Mouse (Mus musculus) neural tube, embryonic 11.5 days (tissue): Measurements from ENCODE around the gene Unc13d. TPM values are rescaled to one million over a fixed set of nuclear protein-coding genes. Genes with fewer than 3 reads are reported as not detected.
A peak's percentile ranks its signal among the peaks of the same experiment; 100 is the strongest.

Experiments used
- ATAC-seq: fragments of 200-750 bp; cut with Nextera tagmentation; 2 replicates; pipeline ENCODE4 v1.8.0; 2017; ENCODE audit warnings: moderate number of reproducible peaks, mild to moderate bottlenecking, moderate TSS enrichment, moderate library complexity; ENCODE audit not compliant: insufficient read depth, low FRiP score, low TSS enrichment
- DNase-seq: peaks from one replicate; pipeline ENCODE4 v3.0.0-alpha.2; 2015; ENCODE audit warnings: low spot score
- H3K27ac ChIP-seq: fragments of 300-500 bp; sonication (generic); 2 replicates; pipeline ENCODE4 v1.5.1; 2014; ENCODE audit warnings: low read depth, mild to moderate bottlenecking, low read length
- H3K27me3 ChIP-seq: fragments of 300-500 bp; sonication (generic); 2 replicates; pipeline ENCODE4 v1.6.1; 2014; ENCODE audit warnings: mild to moderate bottlenecking, low read length, mixed read lengths; ENCODE audit not compliant: control insufficient read depth, insufficient read depth
- H3K36me3 ChIP-seq: fragments of 300-500 bp; sonication (generic); 2 replicates; pipeline ENCODE4 v1.6.1; 2014; ENCODE audit warnings: mild to moderate bottlenecking, low read length, moderate library complexity, mixed read lengths; ENCODE audit not compliant: control insufficient read depth, insufficient read depth
- H3K4me1 ChIP-seq: fragments of 300-500 bp; sonication (generic); 2 replicates; pipeline ENCODE4 v1.6.1; 2014; ENCODE audit warnings: low read length, mixed read lengths; ENCODE audit not compliant: control insufficient read depth, insufficient read depth
- H3K4me2 ChIP-seq: fragments of 300-500 bp; sonication (generic); 2 replicates; pipeline ENCODE4 v1.6.1; 2014; ENCODE audit warnings: low read depth, mild to moderate bottlenecking, moderate library complexity
- H3K4me3 ChIP-seq: fragments of 300-500 bp; sonication (generic); 2 replicates; pipeline ENCODE4 v1.5.1; 2014; ENCODE audit warnings: low read depth, low read length
- H3K9ac ChIP-seq: fragments of 300-500 bp; sonication (generic); 2 replicates; pipeline ENCODE4 v1.6.1; 2014; ENCODE audit warnings: mild to moderate bottlenecking, low read length
- H3K9me3 ChIP-seq: fragments of 300-500 bp; sonication (generic); 2 replicates; pipeline ENCODE4 v1.6.1; 2016; ENCODE audit warnings: low read length; ENCODE audit not compliant: control insufficient read depth
- WGBS: fragments of 180-500 bp; shearing (Covaris S2); extraction: QIAGEN DNeasy Blood & Tissue Kit; methylation state at CpG from one replicate; pipeline ENCODE4 v1.1.7; 2014; 5-methylcytosine and 5-hydroxymethylcytosine counted together
- polyA plus RNA-seq: library from polyadenylated mRNA; unstranded; fragments of >200 nt; fragmentation: Nextera tagmentation; extraction: Ambion mirVana; gene quantifications from 2 replicates; pipeline ENCODE4 v1.2.1, GENCODE M21; 2014

The Unc13d gene
- polyA plus RNA-seq, 1 experiment from 2014 or later, result 1.3 TPM

DNA sequence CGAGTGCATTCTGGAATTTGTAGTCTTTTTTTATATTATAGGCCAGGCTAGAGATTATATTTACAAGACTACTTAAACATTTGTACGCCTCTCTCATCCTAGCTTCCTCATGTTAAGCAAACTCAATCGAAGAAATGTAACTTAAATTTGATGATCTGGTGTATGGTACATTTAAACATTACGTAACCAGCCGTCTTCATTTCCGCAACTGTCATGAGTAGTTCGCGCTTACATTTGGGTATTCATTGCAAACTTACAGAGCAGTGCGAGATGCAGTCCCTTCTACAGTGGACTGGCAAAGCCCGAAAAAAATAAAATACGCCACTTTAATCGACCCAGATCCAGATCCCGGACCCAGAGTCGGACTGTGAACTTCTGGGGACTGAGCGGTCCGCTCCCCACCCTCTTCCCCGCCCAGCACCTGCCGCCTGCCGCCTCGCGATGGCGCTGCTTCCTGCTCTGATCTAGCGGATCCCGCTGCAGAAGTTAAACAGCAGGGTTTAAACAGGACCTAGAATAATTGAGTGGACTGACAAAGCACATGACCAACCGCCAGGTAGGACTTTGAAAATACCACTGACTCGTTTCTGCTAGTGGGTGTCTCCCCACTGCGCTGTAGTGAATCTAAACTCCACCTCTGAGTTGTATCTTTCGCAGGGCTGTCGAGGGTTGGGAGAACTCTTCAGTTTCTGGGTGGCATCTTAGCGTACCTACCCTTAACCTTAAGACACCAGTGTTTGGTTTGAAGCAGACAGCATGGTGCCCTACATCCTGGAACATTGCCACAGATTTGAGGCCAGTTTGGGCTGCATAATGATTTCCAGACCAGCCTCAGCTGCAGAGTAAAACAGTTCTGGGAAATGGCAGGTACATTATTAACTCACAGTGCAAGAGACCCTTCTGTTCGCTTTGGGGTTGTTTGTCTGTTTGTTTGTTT, 9.7 kb upstream of the Unc13d start:
- Histone ChIP-seq H3K27me3 (no peaks in the 10 kb centered on the region), H3K4me3 (peak overlapping the region; percentile 36), H3K9me3 (no peaks in the 10 kb centered on the region), H3K27ac (no peak overlapping the region), H3K9ac (peak overlapping the region; percentile 43), H3K36me3 (peaks cover 6% of the 10 kb centered on the region; the same call in 1 of the 2 replicates), H3K4me1 (peaks cover 6% of the 10 kb centered on the region; the same call in 1 of the 2 replicates), H3K4me2 (peak overlapping the region; percentile 53)
- ATAC-seq (peak; percentile 82), DNase-seq (peak; percentile 88)
- WGBS, result 4% methylated on average over 31 of the region's 31 CpGs

DNA sequence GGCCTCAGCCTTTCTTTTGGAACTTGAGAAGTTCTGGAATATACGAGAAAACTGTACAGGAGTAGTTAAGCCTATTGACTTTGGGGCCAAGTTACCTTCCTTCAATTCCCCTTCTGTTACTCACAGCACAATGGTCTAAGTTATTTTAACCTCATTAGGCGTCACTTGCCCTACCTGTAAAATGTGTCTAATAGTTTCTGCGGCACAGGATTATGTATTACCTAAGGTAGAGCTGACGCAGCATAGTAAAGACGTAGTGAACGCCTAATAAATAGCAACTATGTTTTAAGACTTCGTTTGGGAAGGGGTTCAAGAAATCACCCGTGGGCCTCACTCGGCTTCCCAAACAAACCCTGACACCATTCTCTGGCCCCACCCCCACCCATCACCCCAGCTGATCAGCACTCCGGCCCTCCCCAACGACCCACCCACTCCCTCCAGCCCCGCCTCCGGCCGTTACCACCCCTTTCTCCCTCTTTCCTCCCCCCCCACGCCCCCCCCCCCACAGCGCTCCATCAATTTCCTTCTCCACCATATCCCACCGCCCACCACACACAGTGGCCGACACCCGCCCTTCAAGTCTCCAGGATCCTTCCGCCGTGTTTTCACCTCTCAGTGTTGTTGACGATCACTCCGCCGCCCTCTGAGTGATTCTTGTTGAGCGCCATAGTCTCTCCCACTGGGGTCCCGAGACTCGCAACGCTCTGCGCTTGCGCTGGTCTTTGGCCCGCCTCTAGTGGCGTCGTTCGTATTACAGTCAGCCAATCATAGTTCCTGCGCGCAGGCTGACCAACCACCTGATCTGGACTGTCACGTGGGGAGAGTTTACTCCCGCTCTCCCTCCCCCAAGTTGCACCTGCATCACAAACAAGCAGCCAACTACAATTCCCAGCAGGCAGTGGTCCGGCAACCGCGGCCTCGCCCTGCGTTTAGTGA, 8.8 kb upstream of the Unc13d start, which contains the start of gene Wbp2:
Wbp2 (minus strand) TSS at position 738 of the 936 bp plus-strand sequence.
- Histone ChIP-seq H3K36me3 (peaks cover 8% of the 10 kb centered on the region), H3K4me1 (peaks cover 6% of the 10 kb centered on the region; the same call in 1 of the 2 replicates), H3K27me3 (no peaks in the 10 kb centered on the region), H3K4me3 (peak within 1 kb of the TSS; percentile 36), H3K4me2 (peak within 1 kb of the TSS; percentile 65), H3K9me3 (no peaks in the 10 kb centered on the region), H3K27ac (peak within 1 kb of the TSS; percentile 58), H3K9ac (peak within 1 kb of the TSS; percentile 43)
- DNase-seq (peak; percentile 98), ATAC-seq (peak; percentile 95)
- WGBS, result 7% methylated on average over 35 of the region's 43 CpGs

DNA sequence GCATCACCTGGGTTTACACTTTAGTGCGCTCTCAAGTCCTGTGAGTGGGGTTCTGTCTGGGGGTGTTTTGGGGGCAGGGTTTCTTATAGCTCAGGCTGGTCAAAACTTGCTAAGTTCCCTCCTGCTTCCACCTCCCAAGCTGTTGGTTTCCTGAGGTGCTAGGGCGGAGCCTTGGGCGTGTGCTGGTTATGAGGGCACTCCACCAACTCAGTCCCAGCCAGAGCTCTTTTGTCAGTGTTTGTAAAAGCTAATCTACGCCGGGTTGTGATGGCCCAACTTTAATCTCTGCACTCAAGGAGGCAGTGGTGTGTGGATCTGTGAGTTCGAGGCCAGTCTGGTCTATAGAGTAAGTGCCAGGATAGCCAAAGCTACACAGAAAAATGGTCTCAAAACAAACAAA, 6.4 kb upstream of the Unc13d start:
- Histone ChIP-seq H3K27ac (no peak overlapping the region), H3K4me2 (no peak overlapping the region), H3K4me1 (peaks cover 6% of the 10 kb centered on the region), H3K9ac (no peak overlapping the region), H3K36me3 (peaks cover 13% of the 10 kb centered on the region), H3K9me3 (no peaks in the 10 kb centered on the region), H3K27me3 (no peaks in the 10 kb centered on the region), H3K4me3 (no peak overlapping the region)
- no peak for DNase-seq
- whole genome bisulfite sequencing, result 90% methylated on average over 6 of the region's 6 CpGs
- no peak for ATAC-seq

DNA sequence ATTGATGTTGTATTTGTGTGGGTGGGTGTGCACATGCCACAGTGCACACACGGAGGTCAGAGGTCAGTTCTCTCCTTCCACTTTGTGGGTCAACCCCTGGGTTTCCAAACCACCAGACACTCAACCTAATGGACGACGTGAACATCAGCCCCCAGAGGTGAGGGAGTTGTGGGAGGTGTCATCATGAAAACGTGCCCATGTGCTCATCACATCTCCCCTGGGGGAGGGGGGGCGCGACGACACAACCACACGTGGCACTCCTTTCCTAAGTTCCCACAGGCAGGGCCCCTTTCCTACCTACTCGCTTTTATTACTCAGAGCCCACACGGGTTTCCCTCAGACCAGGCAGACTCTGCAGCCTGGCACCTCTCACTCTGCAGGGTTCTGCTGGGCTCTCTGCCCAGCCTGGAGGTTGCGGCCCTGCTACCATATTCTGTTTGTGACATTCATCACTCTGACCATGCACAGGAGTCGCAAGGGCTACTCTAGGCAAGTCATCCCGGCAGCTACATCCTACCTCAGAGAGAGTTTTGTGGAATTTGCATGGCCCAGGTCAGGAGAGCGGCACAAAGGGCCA, 5.4 kb upstream of the Unc13d start:
- Histone ChIP-seq H3K4me3 (no peak overlapping the region), H3K27me3 (no peaks in the 10 kb centered on the region), H3K4me1 (peaks cover 16% of the 10 kb centered on the region), H3K9me3 (no peaks in the 10 kb centered on the region), H3K36me3 (peaks cover 13% of the 10 kb centered on the region), H3K9ac (no peak overlapping the region), H3K4me2 (no peak overlapping the region), H3K27ac (no peak overlapping the region)
- WGBS, result 92% methylated on average over 14 of the region's 14 CpGs
- no peak for DNase-seq
- ATAC-seq, result no peak

DNA sequence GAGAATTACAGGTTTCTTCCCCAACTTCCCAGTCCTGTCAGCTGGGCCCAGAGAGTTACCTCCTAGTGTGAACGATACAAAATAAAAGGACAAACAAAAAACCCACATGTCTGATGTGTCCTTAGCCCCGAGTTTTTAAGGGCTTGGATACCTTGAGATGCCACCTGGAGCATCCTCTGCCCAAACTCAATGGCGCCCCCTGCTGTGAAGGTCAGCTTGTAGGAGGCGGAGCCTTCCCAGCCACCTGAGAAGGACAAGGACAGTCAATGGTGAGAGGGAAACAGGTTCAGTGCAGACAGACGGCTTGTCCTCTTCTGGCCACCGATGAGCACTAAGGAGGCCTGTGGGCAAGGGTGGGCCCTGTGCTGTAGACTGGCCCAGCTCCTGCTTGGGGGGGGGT, 3.3 kb upstream of the Unc13d start:
- H3K4me1 ChIP-seq, result peaks cover 18% of the 10 kb centered on the region
- H3K9me3 ChIP-seq, result no peaks in the 10 kb centered on the region
- H3K36me3 ChIP-seq, result peaks cover 13% of the 10 kb centered on the region
- H3K4me2 ChIP-seq, result no peak overlapping the region
- H3K9ac ChIP-seq, result no peak overlapping the region
- H3K27me3 ChIP-seq, result no peaks in the 10 kb centered on the region
- DNase-seq (peak; percentile 21), ATAC-seq (no peak)
- 76% methylated on average over 6 of the region's 6 CpGs for WGBS
- no peak overlapping the region for H3K4me3 ChIP-seq
- no peak overlapping the region for H3K27ac ChIP-seq

DNA sequence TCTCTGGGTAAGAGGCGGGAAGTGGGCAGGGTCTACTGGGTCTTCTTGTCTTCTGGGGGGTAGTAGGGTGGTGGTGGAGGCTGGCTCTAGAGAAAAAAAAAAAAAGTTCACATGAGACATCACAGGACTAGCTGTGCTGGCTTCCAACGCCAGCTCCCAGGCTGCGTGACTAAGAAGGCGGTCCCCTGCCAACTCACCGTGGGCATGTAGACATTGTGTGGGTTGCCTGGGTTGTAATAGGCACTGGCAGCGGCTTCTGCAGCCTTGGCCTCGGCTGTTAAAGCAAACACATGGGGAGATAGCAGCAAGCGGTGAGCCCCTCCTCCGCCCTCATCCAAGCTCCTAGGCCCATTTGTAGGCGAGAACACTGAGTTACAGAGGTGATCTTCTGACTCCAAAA, 1.8 kb upstream of the Unc13d start:
- H3K4me1 ChIP-seq, result peaks cover 13% of the 10 kb centered on the region
- H3K27me3 ChIP-seq, result no peaks in the 10 kb centered on the region
- no peak overlapping the region for H3K4me3 ChIP-seq
- DNase-seq (peak; percentile 6), ATAC-seq (no peak)
- no peaks in the 10 kb centered on the region for H3K9me3 ChIP-seq
- no peak overlapping the region for H3K4me2 ChIP-seq
- no peak overlapping the region for H3K27ac ChIP-seq
- H3K36me3 ChIP-seq, result peaks cover 13% of the 10 kb centered on the region
- H3K9ac ChIP-seq, result no peak overlapping the region
- WGBS, result 80% methylated on average over 10 of the region's 10 CpGs

DNA sequence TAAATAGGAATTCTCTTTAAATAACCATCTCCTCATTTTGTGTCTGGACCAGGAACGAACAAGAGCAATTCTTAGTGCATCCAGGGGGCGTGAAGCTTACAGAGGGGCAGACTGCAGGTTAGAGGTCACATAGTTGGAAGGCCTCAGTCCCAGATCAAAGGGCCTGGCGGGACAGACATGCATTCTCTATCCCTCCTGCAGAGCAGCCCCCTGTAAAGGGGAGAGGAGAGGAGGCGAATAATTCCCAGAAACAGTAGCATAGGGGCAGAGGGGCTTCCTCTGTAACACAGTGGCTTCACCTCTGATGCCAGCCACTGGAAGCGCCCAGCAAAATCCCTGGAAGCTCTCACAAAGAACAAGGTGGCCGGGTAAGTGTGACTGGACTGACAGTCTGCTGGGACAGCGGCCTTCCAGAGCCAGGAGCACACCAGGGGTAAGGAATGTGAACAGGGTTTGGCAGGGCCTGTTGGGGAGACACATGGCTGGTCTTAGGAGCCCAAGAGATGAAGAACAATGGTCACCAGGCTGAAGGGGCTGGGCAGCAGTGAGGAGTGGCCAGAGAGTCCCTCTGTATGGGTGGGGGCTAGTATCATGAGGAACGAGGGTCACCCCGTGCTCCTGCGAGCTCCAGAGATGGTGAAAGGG, 1.0 kb upstream of the Unc13d start:
- H3K36me3 ChIP-seq, result peaks cover 13% of the 10 kb centered on the region
- H3K9ac ChIP-seq, result peak overlapping the region; percentile 1; the same call in 1 of the 2 replicates
- H3K4me3 ChIP-seq, result no peak overlapping the region
- peak; percentile 25 for DNase-seq
- no peaks in the 10 kb centered on the region for H3K9me3 ChIP-seq
- H3K4me1 ChIP-seq, result peaks cover 13% of the 10 kb centered on the region
- H3K27ac ChIP-seq, result peak overlapping the region; percentile 70
- H3K4me2 ChIP-seq, result peak overlapping the region; percentile 58
- ATAC-seq, result no peak
- WGBS, result 21% methylated on average over 10 of the region's 10 CpGs
- H3K27me3 ChIP-seq, result no peaks in the 10 kb centered on the region

DNA sequence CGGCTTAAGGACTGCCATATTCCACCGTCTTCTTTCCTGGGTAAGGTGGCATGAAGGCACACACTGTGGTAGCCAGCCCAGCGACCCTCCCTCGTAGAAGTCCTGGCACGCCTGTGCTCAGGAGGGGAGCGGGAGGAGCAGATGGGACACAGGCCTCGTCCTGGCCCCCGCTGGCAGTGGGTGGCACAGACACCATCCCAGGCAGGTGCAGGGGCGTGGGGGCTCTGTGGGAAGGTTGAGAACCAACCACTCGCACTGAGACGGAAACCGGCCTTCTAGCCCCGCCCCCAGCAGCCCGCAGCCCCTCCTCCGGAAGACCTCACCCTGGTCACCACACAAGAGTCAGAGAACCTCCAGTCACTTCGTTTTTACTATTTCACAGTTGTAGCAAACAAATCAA, 460 bp upstream of the Unc13d start:
- Histone ChIP-seq H3K36me3 (peaks cover 10% of the 10 kb centered on the region), H3K4me3 (peak overlapping the region; percentile 21), H3K9ac (peak overlapping the region; percentile 53), H3K4me1 (peaks cover 13% of the 10 kb centered on the region), H3K9me3 (no peaks in the 10 kb centered on the region), H3K27ac (0 out of 2 replicates have a peak overlapping the region, but pooled peaks have one; percentile 0), H3K4me2 (peak overlapping the region; percentile 58), H3K27me3 (no peaks in the 10 kb centered on the region)
- DNase-seq, result peak; percentile 58
- 0 out of 2 replicates have a peak, but pooled peaks have one; percentile 47 for ATAC-seq
- 6% methylated on average over 16 of the region's 16 CpGs for WGBS
